Mouse (Mus musculus): ENCODE measurements around the gene 2010111I01Rik. TPM values are rescaled to one million over a fixed set of nuclear protein-coding genes. Genes with fewer than 3 reads are reported as not detected.

The 2010111I01Rik gene
- polyA plus RNA-seq, 1 experiment = 84.5 TPM

DNA sequence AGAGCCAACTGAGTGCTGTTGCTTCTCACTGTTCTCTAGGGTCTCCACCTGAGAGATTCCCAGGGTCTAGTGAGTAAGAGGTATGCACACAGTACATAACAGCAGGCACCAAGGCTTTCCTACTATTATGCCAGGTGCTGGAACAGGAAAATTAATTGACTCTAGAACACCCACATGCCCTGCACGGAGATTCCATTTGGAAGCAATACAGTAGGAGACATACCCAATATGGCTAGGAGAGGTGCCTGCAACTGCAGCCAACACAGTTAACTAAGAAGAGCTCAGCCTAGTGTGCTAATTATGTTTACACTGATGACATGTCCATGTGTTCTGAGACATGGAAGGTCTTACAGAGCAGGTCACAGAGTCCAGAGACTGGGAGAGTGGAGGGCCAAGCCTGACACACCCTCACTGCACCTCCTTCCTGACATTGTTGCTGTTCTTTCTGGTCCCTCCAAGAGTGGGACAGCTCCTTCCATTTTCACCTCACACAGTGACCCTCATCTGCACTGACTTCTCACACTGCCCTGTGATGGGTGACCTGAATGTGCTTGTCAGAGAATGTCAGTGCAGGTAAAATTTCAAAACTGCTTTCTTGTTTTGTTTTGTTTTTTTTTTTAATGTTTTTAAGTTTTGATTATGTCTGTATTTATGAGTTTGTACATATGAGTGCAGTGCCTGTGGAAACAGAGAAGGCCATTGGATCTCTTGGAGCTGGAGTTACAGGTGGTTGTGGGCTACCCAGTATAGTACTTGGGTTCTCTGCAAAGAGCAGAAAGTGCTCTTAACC lies 297.7 kb downstream of the 2010111I01Rik start:
- H3K27ac ChIP-seq (ENCODE audit: insufficient read depth, low read depth, low read length) = peak overlapping the region; percentile 10; the same call in 1 of the 2 replicates
- WGBS = 41% methylated on average over 1 of the region's 1 CpGs
- peaks cover 63% of the 10 kb centered on the region for H3K4me1 ChIP-seq (ENCODE audit: control insufficient read depth, insufficient read depth, low read length)
- TF ChIP-seq CTCF (conservative IDR thresholded peaks at IDR 0.05; ENCODE audit: insufficient read depth, insufficient read length, low read depth, low read length) (no peak), POLR2A (IDR thresholded peaks at IDR 0.05; ENCODE audit: low read depth, low read length) (no peak)
- no peaks in the 10 kb centered on the region; the same call in 1 of the 2 replicates for H3K36me3 ChIP-seq (ENCODE audit: control insufficient read depth, insufficient read depth, low read length)
- H3K4me3 ChIP-seq (ENCODE audit: insufficient read depth, low read depth, low read length) = no peak overlapping the region
- H3K27me3 ChIP-seq (replicated peaks; ENCODE audit: control insufficient read depth, insufficient read depth, low read length) = no peaks in the 10 kb centered on the region
- no peak for DNase-seq

- H3K4me3 ChIP-seq (ENCODE audit: insufficient read depth, low read depth, low read length) = no peak overlapping the region
- peaks cover 54% of the 10 kb centered on the region for H3K4me1 ChIP-seq (ENCODE audit: control insufficient read depth, insufficient read depth, low read length)
- H3K27ac ChIP-seq (ENCODE audit: insufficient read depth, low read depth, low read length) = peak overlapping the region; percentile 71
- no peaks in the 10 kb centered on the region; the same call in 1 of the 2 replicates for H3K36me3 ChIP-seq (ENCODE audit: control insufficient read depth, insufficient read depth, low read length)
- peak; percentile 79 for DNase-seq
- H3K27me3 ChIP-seq (replicated peaks; ENCODE audit: control insufficient read depth, insufficient read depth, low read length) = no peaks in the 10 kb centered on the region
- WGBS = 17% methylated on average over 4 of the region's 4 CpGs
- no peak for TF ChIP-seq POLR2A (IDR thresholded peaks at IDR 0.05; ENCODE audit: low read depth, low read length)
- no peak for TF ChIP-seq CTCF (conservative IDR thresholded peaks at IDR 0.05; ENCODE audit: insufficient read depth, insufficient read length, low read depth, low read length)
Measured at GRCm38 (mm10) chr13:63268371-63268770, 303.7 kb downstream of the 2010111I01Rik start.

DNA sequence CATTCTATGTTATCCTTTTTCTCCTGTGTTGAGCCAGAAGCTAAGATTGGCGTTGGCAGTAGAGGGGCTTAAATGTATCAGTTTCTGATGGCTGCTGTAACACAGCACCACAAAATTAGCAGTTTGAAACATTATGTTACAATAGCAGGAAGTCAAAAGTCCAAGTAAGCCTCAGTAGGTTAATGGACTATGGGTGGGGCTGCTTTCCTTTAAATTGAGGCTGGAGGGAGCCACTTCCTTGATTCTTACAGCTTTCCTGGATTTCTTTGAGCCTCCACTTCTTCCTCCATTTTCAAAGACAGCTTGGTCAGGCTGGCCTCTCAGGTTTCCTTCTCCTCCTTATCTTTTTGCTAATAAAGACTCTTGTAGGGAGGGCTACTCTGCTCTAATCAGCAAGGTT lies 304.1 kb downstream of the 2010111I01Rik start:
- no peak overlapping the region for H3K4me3 ChIP-seq (ENCODE audit: insufficient read depth, low read depth, low read length)
- 29% methylated on average over 1 of the region's 1 CpGs for WGBS
- H3K4me1 ChIP-seq (ENCODE audit: control insufficient read depth, insufficient read depth, low read length) = peaks cover 54% of the 10 kb centered on the region
- no peaks in the 10 kb centered on the region for H3K27me3 ChIP-seq (replicated peaks; ENCODE audit: control insufficient read depth, insufficient read depth, low read length)
- DNase-seq = no peak
- H3K36me3 ChIP-seq (ENCODE audit: control insufficient read depth, insufficient read depth, low read length) = no peaks in the 10 kb centered on the region; the same call in 1 of the 2 replicates
- TF ChIP-seq CTCF (conservative IDR thresholded peaks at IDR 0.05; ENCODE audit: insufficient read depth, insufficient read length, low read depth, low read length) (no peak), POLR2A (IDR thresholded peaks at IDR 0.05; ENCODE audit: low read depth, low read length) (no peak)
- H3K27ac ChIP-seq (ENCODE audit: insufficient read depth, low read depth, low read length) = peak overlapping the region; percentile 71

DNA sequence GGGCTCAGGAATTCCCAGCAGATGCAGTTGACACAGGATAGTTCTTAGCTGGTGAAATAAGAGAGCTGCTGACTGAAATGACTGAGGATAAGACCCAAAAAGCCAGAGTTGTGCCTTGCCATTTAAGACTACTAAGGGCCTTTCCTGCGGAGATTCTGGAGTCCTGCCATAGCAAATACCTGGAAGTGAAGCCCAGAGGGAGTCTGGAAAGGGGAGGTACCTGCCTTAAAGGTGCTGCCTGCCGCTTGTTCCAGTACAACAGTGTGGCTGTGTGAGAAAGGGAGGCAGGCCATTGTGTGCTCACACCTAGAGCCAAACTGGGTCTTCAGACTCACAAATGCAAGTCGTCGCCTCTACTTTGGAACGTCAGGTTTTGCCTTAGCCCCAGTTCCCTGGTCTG lies 305.5 kb downstream of the 2010111I01Rik start:
- Histone ChIP-seq H3K36me3 (ENCODE audit: control insufficient read depth, insufficient read depth, low read length) (no peaks in the 10 kb centered on the region; the same call in 1 of the 2 replicates), H3K4me1 (ENCODE audit: control insufficient read depth, insufficient read depth, low read length) (peaks cover 52% of the 10 kb centered on the region), H3K4me3 (ENCODE audit: insufficient read depth, low read depth, low read length) (no peak overlapping the region; the same call in 1 of the 2 replicates), H3K27ac (ENCODE audit: insufficient read depth, low read depth, low read length) (peak overlapping the region; percentile 28; the same call in 1 of the 2 replicates), H3K27me3 (replicated peaks; ENCODE audit: control insufficient read depth, insufficient read depth, low read length) (no peaks in the 10 kb centered on the region)
- peak; percentile 78 for DNase-seq
- TF ChIP-seq POLR2A (IDR thresholded peaks at IDR 0.05; ENCODE audit: low read depth, low read length) (no peak), CTCF (conservative IDR thresholded peaks at IDR 0.05; ENCODE audit: insufficient read depth, insufficient read length, low read depth, low read length) (no peak)
- WGBS = 36% methylated on average over 5 of the region's 5 CpGs

DNA sequence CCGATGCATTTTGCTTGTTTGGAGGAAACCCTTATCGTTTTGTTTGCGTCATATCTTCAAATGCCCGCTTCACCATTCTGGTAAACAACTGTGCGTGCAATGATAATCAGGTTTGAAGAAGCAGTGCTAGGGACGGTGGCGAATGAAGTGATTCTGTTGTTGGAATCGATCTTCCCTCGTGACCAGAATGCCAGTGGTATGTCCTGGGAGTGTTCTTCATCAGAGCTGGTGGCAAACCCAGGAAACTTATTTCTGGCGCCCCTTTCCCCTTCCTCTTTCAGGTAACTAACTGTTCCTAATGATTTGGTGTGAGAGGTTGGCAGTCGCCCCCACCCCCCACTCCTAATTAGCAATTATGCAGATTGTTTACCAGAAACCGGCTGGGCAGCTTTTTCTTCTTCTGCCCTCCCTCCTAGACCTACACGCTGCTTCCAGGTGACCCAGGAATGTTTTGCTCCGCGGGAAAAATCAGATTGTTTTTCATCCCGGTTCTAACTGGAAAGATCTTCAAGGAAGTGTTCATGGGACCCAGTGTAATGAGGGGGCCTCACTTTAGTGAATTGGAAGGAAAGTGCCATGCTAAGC lies 307.4 kb downstream of the 2010111I01Rik start:
- WGBS = 26% methylated on average over 16 of the region's 16 CpGs
- H3K4me1 ChIP-seq (ENCODE audit: control insufficient read depth, insufficient read depth, low read length) = peaks cover 41% of the 10 kb centered on the region
- TF ChIP-seq POLR2A (IDR thresholded peaks at IDR 0.05; ENCODE audit: low read depth, low read length) (no peak), CTCF (conservative IDR thresholded peaks at IDR 0.05; ENCODE audit: insufficient read depth, insufficient read length, low read depth, low read length) (no peak)

DNA sequence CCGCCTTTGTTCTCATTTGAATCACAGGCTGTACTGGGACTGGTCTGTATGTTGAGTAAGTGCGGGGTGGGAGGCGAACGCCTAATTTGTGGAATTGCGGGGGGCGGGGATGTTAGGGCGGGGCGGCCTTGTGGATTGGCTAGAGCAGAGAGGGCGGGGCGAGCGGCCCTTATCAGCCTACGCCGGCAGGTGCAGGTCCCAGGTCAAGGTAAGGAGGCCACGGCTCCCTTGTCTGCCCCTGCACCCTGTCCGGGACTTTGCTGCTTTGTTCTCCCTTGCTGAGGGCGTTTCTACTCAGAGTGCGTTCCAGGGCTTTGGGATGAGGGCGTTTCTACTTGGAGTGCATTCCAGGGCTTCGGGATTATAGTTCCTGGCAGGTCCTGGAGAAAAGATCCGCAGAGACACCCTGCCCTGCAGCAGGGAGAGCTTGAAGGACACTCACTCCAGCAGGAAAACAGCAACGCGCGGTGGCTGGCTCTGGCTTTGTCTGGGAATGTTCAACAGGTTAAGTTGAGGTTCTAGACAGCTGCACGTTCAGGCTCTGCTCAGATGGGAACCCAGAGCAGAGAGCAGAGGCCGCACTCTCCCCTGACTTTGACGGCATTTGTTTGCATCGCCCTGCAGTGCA lies 308.0 kb downstream of the 2010111I01Rik start:
- Histone ChIP-seq H3K27ac (ENCODE audit: insufficient read depth, low read depth, low read length) (peak overlapping the region; percentile 91), H3K36me3 (ENCODE audit: control insufficient read depth, insufficient read depth, low read length) (no peaks in the 10 kb centered on the region; the same call in none of the 2 replicates), H3K27me3 (replicated peaks; ENCODE audit: control insufficient read depth, insufficient read depth, low read length) (no peaks in the 10 kb centered on the region), H3K4me3 (ENCODE audit: insufficient read depth, low read depth, low read length) (peak overlapping the region; percentile 59), H3K4me1 (ENCODE audit: control insufficient read depth, insufficient read depth, low read length) (peaks cover 42% of the 10 kb centered on the region)
- DNase-seq = peak; percentile 83
- no peak for TF ChIP-seq CTCF (conservative IDR thresholded peaks at IDR 0.05; ENCODE audit: insufficient read depth, insufficient read length, low read depth, low read length)
- peak; percentile 73 for TF ChIP-seq POLR2A (IDR thresholded peaks at IDR 0.05; ENCODE audit: low read depth, low read length)
- 2% methylated on average over 27 of the region's 27 CpGs for WGBS

More for the DNA sequence above, 307.4 kb downstream of the 2010111I01Rik start:
- peak; percentile 66 for DNase-seq
- Histone ChIP-seq H3K27ac (ENCODE audit: insufficient read depth, low read depth, low read length) (peak overlapping the region; percentile 91), H3K4me3 (ENCODE audit: insufficient read depth, low read depth, low read length) (peak overlapping the region; percentile 59), H3K36me3 (ENCODE audit: control insufficient read depth, insufficient read depth, low read length) (no peaks in the 10 kb centered on the region; the same call in 1 of the 2 replicates), H3K27me3 (replicated peaks; ENCODE audit: control insufficient read depth, insufficient read depth, low read length) (no peaks in the 10 kb centered on the region)

Data from kidney, adult 2 months (tissue).